Mouse (Mus musculus): ENCODE measurements at regions not wholly inside any gene's neighbourhood (a gene's known extent, or its start where the extent isn't known, plus 50 kb on each side); places are given as distances from the start of the nearest gene placed in this dataset.

DNA sequence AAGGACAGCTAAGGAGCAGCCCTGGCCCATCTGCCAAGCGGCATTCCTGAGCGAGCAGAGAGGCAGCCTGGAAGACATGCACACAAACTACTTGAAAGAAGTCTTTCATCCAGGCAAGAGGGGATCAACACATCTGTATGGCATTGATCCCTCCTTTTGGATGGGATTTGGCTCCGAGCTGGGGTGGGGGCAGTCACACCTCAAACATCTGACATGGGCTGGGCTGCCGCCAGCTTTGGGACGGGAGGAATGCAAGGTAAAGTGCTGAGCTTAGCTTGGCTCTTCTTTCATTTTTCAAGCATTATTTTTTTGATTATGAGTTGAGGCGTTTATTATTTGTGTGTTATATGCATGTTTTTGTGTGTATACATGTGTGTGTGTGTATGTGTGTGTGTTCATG lies 165.9 kb downstream of the 1500009L16Rik start:
- DNase-seq (ENCODE audit: low spot score in 2 of 2) = no peak
- intact Hi-C loops (cut with DNase I) = no loop called here

DNA sequence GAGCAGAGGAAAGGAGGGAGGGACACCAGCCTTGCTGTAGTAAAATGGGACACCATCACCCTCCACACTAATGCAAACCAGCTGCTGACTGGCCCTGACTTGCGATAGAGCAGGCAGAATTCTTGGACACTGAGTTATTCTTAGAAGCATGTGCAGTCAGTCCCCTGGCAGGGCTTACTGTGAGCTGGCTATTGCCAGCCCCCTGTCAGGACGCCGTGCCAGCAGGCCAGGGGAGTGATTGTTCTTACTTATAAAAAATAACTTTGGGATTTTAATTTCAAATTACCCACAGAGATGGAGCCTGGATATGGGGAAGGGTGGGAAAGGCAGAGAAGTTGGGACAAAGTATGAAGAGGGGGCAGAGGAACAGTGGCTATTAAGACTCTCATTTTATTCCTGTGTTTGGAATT lies 173.1 kb downstream of the 1500009L16Rik start:
- intact Hi-C loops (cut with DNase I) = no loop called here

DNA sequence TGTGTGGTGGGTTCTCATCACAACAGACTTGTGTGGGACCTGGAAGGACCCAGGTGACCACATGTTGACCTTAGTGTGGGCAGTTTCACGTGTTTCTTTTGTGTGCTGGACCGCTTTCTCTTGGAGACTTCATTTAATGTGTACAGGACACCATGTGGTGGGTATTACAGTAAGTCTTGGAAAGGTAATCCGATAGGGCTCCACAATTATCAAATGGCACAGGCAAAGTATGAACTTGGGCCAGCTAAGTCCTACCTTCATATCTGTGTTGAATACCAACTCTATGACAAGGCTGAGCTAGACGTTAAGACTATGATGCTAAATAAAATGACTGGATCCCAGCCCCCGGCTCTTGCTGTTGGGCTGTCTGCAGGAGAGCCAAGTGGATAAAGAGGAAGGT lies 173.5 kb downstream of the 1500009L16Rik start:
- DNase-seq (ENCODE audit: low spot score in 2 of 2) = no peak
- intact Hi-C loops (cut with DNase I) = no loop called here

More for the DNA sequence above, 173.1 kb downstream of the 1500009L16Rik start:
- DNase-seq (ENCODE audit: low spot score in 2 of 2) = peak in 1 of 2 experiments; percentile 15

DNA sequence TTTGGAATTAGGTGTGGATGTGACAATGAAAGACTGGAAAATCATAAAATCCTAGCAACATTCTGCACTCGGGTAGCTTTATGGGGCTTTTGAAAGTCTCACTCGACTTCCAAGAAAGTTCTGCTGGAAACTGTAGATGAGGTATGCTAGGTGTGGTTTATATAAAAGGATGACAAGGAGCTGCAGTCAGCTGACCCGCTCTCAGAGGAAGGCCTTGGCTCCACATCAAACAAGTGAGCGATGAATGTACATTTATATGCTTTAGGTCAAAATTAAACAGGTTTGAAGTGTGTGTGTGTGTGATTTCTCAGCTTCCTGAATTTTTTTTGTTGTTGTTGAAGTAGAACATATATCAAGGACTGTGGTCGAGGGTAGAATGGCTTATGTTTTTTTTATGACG lies 174.9 kb downstream of the 1500009L16Rik start:
- DNase-seq (ENCODE audit: low spot score in 2 of 2) = no peak
- intact Hi-C loops (cut with DNase I) = no loop called here

DNA sequence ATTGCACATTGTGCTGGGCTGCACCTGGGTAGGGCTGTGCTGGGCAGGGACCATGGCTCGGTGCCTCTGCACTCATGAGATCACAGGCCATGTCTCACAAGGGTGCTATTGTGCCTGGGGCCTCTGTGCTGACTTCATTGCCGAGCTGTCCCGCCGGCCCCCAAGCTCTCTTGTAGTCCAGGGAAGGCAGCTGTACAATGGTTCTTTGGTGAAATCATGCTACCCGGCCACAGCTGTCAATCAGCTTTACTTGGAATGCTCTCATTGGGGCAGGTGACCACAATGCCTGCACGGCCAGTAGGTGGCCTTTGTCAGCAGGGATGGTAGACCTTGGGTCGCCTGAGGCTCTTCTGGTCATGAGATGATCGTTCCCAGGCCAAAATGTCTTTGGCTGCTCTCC lies 184.1 kb downstream of the 1500009L16Rik start:
- DNase-seq (ENCODE audit: low spot score in 2 of 2) = peak; percentile 9 to 11
- intact Hi-C loops (cut with DNase I) = no loop called here

DNA sequence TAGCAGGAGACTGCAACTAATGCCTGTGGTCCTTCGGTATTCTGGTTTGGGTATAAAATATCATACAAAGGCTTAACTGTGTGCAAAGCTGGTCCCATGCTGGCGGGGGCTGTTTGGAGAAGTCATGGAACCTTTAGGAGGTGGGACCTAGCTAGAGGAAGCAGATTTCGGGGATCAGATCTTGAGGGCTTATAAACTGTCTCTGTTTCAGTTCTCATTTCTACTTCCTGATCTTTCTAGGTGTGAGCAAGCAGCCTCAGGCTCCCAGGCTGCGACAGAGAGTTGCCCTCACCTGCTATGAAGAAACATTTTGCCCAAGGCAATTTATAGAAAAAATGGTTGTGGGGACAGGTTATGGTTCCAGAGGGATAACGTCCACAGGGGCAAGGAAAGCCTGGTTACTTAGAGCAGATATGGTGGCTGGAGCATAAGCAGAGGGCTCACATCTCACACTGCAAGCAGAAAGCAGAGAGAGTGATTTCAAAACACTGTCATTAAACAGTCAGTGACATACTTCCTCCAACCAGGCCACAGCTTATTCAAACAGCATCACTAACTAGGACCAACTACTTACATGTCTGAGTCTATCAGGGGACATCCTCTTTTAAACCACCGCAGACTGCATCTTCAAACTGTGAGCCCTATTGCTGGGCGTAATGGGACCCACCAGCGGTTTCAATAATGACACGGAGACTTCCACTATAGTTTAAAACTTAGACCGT lies 188.1 kb downstream of the 1500009L16Rik start:
- intact Hi-C loops (cut with DNase I) = no loop called here
- DNase-seq (ENCODE audit: low spot score in 2 of 2) = no peak

DNA sequence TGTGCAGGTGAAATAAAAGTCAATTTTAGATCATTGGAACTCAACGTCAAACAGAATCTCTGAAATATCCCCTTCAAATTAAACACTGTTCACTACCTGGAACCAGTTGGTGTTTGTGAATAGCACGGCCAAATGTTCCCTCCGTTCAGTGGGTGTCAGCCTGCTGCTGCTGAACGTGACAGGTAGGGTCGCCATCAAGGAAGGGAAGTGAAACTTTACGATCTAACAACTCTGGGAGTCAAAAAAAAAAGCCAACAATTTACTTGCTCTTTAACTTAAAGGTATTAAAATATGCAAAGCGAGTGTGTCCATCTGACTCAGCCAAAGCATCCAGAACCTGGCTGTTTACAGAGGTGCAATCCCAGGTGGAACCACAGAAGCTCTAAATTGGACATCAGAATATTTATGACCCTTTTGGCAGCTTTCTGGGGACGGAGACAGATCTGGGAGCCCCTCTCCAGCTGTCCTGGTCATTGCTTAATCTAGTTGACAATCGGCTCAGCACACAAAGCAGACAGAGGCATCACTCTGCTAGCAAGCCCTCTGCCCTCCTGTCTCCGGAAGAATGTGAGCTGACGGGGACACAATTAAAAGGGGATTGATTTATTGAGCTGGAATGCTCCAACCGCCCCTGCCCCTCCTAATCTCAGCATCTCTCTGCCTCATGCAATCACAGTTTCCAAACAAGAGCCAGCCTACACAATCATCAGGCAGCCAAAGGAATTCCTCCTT lies 191.9 kb downstream of the 1500009L16Rik start:
- intact Hi-C loops (cut with DNase I) = no loop called here
- DNase-seq (ENCODE audit: low spot score in 2 of 2) = no peak

DNA sequence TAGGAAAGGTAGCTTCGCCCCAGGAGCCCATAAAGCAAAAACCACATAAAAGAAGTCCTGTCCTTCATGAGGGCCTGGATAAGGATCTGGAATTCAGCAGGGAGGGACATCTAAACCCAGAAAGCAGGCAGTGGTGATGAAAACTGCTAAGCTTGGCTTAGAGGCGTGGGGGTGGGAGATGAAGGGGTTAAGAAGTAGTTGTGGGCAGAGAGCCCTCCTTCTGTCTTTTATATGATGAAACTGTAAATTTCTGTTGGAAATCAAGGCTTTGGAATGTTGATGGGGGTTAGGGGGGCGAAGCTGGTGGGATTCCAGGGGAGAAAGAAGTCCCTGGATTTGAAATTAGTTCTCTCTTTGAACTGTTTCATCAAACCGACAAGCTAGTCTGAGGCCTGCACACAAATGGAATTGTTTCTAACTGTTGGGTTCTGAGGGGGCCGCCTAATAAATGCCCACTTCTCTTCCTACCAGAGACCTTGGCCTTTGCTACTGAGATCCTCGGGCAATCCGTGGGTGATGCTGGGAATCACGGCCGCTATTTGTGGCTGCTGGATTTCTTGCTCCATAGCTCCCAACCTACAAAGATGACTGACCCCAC lies 192.6 kb downstream of the 1500009L16Rik start:
- intact Hi-C loops (cut with DNase I) = no loop called here
- DNase-seq (ENCODE audit: low spot score in 2 of 2) = no peak

DNA sequence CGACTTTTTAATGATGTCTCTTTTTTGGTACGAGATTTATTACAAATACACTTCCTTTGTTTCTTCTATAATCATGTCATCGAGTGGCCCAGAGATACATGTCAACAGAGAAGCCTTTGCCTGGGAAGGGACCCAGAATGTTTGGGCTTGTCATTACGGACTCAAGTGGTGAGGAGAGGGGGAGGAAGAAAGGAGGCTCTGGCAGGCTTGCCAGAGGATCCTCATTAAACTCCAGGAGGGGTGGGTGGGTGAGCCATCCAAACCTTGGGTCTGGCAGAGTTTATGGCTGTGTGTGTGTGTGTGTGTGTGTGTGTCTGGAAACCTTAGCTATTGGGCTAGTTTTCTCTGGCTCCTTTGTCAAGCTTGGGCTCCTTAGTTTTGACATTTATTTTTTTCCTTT lies 204.3 kb downstream of the 1500009L16Rik start:
- intact Hi-C loops (cut with DNase I) = no loop called here
- DNase-seq (ENCODE audit: low spot score in 2 of 2) = peak in 1 of 2 experiments; percentile 30

DNA sequence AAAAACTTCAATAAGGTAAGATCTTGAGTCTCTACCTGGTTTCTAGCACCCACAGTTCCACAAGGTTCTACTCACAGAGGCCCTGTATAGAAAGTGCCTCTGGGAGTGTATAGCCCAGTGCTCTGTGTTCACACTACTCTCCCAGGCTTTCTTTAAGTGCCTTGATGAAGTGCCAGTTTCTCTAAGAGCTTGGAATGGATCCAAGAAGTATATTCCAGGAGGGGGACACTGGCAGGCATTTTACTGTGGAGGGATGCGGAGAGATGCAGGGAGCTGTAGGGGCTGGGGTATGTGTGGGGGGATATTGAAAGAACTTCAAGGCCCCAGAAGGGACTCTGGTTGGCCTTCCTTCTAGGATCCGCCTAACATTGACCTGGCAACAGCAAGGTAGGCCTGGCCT lies 204.9 kb downstream of the 1500009L16Rik start:
- intact Hi-C loops (cut with DNase I) = no loop called here
- no peak for DNase-seq (ENCODE audit: low spot score in 2 of 2)

DNA sequence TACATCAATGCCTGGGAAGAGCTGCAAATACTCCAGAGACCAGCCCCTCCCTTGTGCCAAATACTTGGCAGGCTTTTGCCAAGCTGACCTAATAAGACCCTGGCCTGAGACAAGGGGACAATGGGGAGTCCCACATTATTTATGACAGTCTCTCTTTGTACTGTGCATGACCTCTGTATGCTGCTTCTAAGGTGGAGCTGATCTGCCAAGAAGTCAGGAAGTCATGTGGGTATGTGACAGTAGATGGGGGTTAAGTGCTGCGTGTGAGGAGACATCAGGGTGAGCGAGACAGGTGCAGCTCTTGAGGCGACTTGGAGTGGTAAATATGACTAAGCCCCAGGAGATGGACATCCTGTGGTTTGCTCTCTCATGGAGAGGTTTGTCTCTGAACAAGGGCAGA lies 209.1 kb downstream of the 1500009L16Rik start:
- DNase-seq (ENCODE audit: low spot score in 2 of 2) = no peak
- intact Hi-C loops (cut with DNase I) = no loop called here

DNA sequence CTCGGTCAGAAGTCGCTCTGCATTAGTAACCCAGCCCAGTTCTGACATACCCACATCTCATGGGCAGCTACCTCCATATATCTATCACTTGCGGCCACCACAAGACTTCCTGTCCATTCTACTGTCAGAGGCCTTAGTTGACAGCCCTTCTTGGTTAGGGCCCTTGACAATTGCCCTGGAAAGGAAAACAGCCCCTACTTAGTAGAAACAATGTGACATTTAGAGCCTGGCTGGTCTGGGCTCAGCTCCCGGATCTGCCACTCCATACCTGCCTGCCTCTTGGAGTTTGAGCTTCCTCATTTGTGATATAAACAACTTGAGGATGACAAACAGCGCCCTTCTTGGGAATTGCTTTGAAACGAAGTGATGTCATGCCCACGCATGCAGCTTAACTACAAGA lies 210.5 kb downstream of the 1500009L16Rik start:
- intact Hi-C loops (cut with DNase I) = no loop called here
- DNase-seq (ENCODE audit: low spot score in 2 of 2) = no peak

DNA sequence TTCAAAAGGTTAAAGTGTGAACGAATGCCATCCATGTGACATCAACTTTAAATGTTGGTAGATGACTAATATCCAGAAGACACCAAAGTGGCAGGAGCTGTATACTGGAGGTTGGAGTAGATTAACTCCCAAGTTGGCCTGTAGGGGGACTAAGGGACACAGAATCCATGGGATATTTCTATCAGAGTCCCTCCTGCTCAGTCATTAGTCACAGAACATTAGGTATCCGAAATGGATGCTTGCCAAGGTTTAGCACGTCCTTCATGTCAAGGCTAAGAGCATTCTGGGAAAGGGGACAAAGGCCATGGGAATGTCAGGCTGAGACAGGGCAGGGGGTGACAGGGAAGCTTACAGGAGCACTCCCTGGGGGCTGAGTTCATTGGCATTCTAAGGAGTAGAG lies 211.8 kb downstream of the 1500009L16Rik start:
- intact Hi-C loops (cut with DNase I) = no loop called here
- no peak for DNase-seq (ENCODE audit: low spot score in 2 of 2)

DNA sequence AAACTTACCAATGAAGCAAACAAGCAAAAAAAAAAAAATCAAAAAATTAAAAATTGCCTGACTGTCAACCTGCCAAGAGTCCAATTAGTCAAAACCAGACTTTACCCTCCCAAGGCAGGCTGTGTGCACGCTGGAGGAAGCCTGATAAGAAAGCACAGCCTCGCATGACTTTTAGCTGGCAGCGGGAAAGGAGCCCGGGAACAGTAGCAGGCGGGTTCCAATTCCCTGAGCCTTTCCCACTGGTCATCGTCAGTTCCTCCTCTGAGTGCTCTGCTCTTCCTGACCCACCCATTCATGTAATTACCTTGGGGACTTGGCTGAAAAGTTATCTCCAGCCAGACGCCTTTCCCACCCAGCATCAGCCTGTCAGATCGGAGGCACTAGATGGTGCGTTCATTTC lies 214.5 kb downstream of the 1500009L16Rik start:
- intact Hi-C loops (cut with DNase I) = no loop called here
- no peak for DNase-seq (ENCODE audit: low spot score in 2 of 2)

DNA sequence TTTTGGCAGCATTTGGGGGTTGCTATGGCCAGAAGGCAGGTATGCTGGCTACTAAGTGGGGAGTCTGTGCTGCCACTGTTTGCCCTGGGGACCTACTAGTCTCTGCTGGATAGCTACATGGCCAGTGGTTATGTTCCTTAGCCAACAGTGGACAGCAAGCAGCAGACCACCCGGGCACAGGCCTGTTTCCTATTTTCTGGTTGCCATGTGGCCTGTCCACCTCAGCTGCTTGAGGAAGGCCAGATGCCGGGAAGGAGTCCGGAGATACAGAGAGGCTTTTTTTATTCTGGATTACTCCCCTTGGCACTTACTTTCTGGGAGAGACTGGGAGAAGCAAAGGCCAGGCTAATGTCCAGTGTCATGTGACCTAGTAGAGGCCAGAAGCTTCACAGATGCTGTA lies 219.4 kb downstream of the 1500009L16Rik start:
- DNase-seq (ENCODE audit: low spot score in 2 of 2) = no peak
- intact Hi-C loops (cut with DNase I) = no loop called here

DNA sequence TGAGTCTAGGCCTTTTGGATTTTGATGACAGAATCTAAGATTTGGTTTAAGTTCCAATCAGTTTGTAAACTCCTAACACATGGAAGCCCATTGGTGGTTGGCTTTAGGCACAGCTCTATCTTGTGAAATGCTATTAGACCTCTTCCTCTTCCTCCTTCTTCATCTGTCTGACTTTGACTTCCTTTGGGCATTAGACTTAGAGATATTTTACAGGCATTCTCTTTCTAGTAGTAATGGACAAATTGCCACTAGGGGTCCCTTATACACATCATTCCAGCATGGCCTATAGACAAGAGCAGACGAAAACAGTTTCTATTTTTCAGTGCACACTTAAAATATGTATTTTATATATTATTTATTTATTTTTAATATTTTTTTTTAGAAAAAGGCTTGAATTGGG lies 221.5 kb downstream of the 1500009L16Rik start:
- intact Hi-C loops (cut with DNase I) = no loop called here
- no peak for DNase-seq (ENCODE audit: low spot score in 2 of 2)

DNA sequence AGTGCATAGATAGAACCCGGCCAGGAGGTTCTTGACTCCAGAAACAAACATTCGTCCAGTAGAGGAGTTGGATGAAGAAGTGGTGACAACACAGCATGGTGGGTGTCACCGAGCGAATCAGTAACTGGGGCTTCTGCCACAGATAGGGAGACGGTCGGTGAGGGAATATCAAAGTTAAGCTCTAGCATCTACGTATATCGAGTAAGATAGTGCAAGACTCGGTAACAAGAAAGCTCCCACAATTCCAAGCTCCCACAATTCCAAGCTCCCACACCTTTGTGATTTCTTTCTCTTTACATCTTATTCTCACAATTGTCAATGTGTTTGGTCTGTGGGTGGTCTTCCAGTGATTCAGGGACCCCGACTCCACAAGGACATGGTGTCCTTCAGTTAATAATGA lies 222.2 kb downstream of the 1500009L16Rik start:
- no peak for DNase-seq (ENCODE audit: low spot score in 2 of 2)
- intact Hi-C loops (cut with DNase I) = no loop called here

DNA sequence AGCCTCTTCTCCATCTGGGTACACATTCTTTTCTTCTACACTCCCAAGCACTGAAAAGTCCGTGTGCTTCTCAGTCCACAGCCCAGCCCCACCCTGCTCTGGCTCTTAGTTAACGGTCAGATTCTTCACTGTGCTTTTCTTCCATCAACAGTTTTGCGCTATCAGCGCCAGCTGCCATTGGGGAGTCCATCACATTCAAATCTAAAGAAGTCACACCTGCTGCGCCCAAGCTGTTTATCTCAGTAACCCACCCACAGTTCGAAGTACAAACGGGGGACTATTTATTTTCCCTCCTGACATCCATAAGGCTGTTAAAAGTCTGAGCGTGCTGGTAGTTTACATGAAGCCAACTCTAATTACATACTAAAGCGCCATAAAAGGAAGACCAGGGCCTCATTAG lies 222.8 kb downstream of the 1500009L16Rik start:
- DNase-seq (ENCODE audit: low spot score in 2 of 2) = no peak
- intact Hi-C loops (cut with DNase I) = no loop called here

DNA sequence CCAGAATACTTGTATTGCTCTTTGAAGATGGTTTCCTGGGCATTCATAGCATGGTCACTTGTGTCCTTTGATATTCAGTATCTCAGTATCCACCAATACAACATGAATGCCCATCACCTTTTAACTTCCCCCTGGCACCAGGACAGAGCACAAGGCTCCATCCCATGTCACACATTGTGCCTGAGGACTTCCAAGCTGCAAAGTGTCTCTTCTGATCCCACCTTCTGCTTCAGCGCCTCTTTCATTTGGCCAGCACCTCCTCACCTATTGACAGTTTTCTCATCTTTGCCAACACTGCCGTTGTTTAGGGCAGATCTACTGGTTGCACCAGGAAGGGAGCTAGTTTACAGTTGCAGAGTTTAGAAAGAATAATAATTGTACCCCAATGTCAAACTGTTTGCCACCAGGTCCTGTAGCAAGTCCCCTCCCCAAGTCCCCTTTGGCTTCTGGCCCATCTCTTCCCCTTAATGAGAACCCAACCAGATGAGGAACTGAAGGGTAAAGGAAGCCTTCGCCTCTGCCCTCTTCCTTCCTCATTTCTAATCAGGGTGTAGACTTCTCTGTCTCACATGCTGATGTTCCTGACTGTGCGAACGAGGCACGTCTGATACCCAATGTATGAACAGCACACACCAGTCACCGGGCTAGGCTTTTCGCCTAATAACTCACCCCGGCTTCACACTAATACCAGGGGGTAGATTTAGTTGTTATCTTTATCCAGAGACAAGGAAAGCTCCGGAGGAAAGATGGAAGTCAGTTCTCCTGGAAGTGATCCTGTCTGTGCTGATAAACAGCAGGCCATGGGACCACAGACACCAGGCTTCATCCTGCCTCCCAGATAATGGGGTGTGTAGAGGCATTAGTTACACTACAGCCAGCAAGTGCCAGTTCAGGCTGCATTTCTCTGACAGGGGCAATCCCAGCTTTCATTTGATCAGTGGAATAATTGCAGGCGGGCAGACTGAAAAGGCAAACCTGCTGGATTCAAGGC lies 223.8 kb downstream of the 1500009L16Rik start:
- peak; percentile 11 to 12 for DNase-seq (ENCODE audit: low spot score in 2 of 2)
- intact Hi-C loops (cut with DNase I) = no loop called here
